In the genomic region with DNA sequence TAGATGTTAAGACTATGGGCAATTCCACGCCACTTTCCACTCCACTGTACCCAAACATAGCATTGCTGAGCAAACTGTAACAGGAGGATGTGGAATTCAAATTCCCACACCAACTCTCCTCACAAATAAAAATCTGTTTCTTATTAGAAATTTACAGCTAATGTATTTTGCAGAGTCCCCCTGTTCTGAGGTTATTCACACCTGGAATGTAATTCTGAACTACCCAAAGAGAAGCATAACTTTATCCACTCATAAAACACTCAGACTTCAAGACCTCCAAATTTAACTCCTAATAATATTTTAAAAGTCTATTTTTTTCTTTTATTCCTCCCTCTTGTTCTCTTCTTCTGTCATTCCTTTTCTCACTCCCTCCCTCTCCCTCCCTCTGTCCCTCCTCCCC, we compare ENCODE assay signal across 29 mouse cellular contexts.
"Had no signal": no experiment of that assay in that cellular context is flagged by ENCODE, and none has a peak within 500 bp of the region (broad histone marks: within the 10 kb centered on the region; RNA-seq: fewer than 3 reads in every experiment).

No protein-coding gene starts in this region.

- H3K27ac ChIP-seq: left cerebral cortex, adult 2 months; limb, embryonic 15.5 days; liver, embryonic 12.5 days; liver, embryonic 13.5 days; liver, embryonic 14.5 days; liver, embryonic 15.5 days; lung, embryonic 15.5 days; macrophage; midbrain, embryonic 10.5 days; midbrain, embryonic 12.5 days; midbrain, embryonic 13.5 days; midbrain, embryonic 15.5 days had no signal

- H3K4me1 ChIP-seq: limb, embryonic 15.5 days; liver, embryonic 12.5 days; liver, embryonic 13.5 days; liver, embryonic 15.5 days; lung, embryonic 15.5 days; megakaryocyte, embryonic 14.5 days; midbrain, embryonic 10.5 days; midbrain, embryonic 12.5 days; midbrain, embryonic 13.5 days; midbrain, embryonic 15.5 days had no signal

- H3K27me3 ChIP-seq: limb, embryonic 15.5 days; liver, embryonic 12.5 days; liver, embryonic 13.5 days; liver, embryonic 15.5 days; lung, embryonic 15.5 days; megakaryocyte, embryonic 14.5 days; midbrain, embryonic 12.5 days; midbrain, embryonic 13.5 days; midbrain, embryonic 15.5 days had no signal

- DNase-seq: left cerebral cortex, postnatal 4 days; liver; liver, embryonic 13.5 days; liver, postnatal 0 days; lung, adult 18-20 months; lung, adult 2 months; lung, embryonic 14.5 days; lung, postnatal 10 days; lung, postnatal 14 days; lung, postnatal 36 days; lung, postnatal 4 days; midbrain, embryonic 14.5 days had no signal

- H3K9ac ChIP-seq: limb, embryonic 15.5 days; liver, embryonic 12.5 days; liver, embryonic 13.5 days; liver, embryonic 14.5 days; liver, embryonic 15.5 days; liver, postnatal 0 days; lung, embryonic 14.5 days; lung, embryonic 15.5 days; midbrain, embryonic 12.5 days; midbrain, embryonic 13.5 days; midbrain, embryonic 15.5 days had no signal

- H3K4me3 ChIP-seq: left cerebral cortex, adult 2 months; limb, embryonic 15.5 days; liver, embryonic 12.5 days; liver, embryonic 13.5 days; liver, embryonic 15.5 days; lung, embryonic 15.5 days; megakaryocyte, embryonic 14.5 days; midbrain, embryonic 10.5 days; midbrain, embryonic 12.5 days; midbrain, embryonic 13.5 days; midbrain, embryonic 15.5 days; myocyte had no signal

- H3K4me2 ChIP-seq: limb, embryonic 15.5 days; liver, embryonic 11.5 days; liver, embryonic 12.5 days; liver, embryonic 13.5 days; liver, embryonic 15.5 days; lung, embryonic 14.5 days; lung, embryonic 15.5 days; midbrain, embryonic 11.5 days; midbrain, embryonic 12.5 days; midbrain, embryonic 13.5 days; midbrain, embryonic 15.5 days had no signal

- ATAC-seq: liver, embryonic 12.5 days; liver, postnatal 0 days; lung, postnatal 0 days; midbrain, embryonic 13.5 days; midbrain, embryonic 15.5 days; midbrain, embryonic 16.5 days had no signal

- H3K9me3 ChIP-seq: limb, embryonic 15.5 days; liver, embryonic 12.5 days; liver, embryonic 13.5 days; liver, embryonic 15.5 days; lung, embryonic 15.5 days; megakaryocyte, embryonic 14.5 days; midbrain, embryonic 10.5 days; midbrain, embryonic 12.5 days; midbrain, embryonic 13.5 days; midbrain, embryonic 15.5 days had no signal

- H3K36me3 ChIP-seq: limb, embryonic 15.5 days; liver, embryonic 12.5 days; liver, embryonic 13.5 days; liver, embryonic 15.5 days; lung, embryonic 15.5 days; midbrain, embryonic 10.5 days; midbrain, embryonic 12.5 days; midbrain, embryonic 13.5 days; midbrain, embryonic 15.5 days had no signal
